Mouse (Mus musculus) testis, adult 10 weeks (tissue): ENCODE data around the gene Kank4. TPM values are rescaled to one million over a fixed set of nuclear protein-coding genes. Genes with fewer than 3 reads are reported as not detected.

Experiments used
- polyA plus RNA-seq: library from polyadenylated mRNA; stranded (reverse); fragments of 350-450 nt; fragmentation: Illumina TruSeq; extraction: RNeasy Lipid Tissue Mini Kit (QIAGEN cat#74804); gene quantifications from one replicate; pipeline ENCODE4 v1.2.3, GENCODE M21; 2014; ENCODE audit warnings: low read depth, low replicate concordance

Gene Kank4
- polyA plus RNA-seq: 0.13 TPM

GRCm38 (mm10) chr4:98817184-98817911, at the start of gene Kank4:
Gene Kank4, minus strand, starts transcription at chr4:98817537.

GRCm38 (mm10) chr4:98823740-98824139, 6.4 kb upstream of the Kank4 start, which contains the start of gene I0C0044D17Rik:
Gene I0C0044D17Rik, minus strand, starts transcription at chr4:98823840.

GRCm38 (mm10) chr4:98726590-98727237, 90.6 kb downstream of the Kank4 start, which contains the start of gene L1td1:
Gene L1td1, plus strand, starts transcription at chr4:98726734.

Other genes starting within 250 kb of the Kank4 start
- gene L1td1, start 90.8 kb downstream of the Kank4 start, polyA plus RNA-seq: 4.1 TPM
- not detected for gene I0C0044D17Rik, start 6.3 kb upstream of the Kank4 start, polyA plus RNA-seq
- 900 TPM for gene Usp1, start 106.3 kb upstream of the Kank4 start, polyA plus RNA-seq
- 0.64 TPM for gene Angptl3, start 213.4 kb upstream of the Kank4 start, polyA plus RNA-seq